ENCODE assay signal across 11 mouse cellular contexts in genomic region chr1:58742571-58743021, GRCm38 (mm10). TPM values are rescaled to one million over a fixed set of nuclear protein-coding genes. Genes with fewer than 3 reads are reported as not detected.
DNase-seq lines count a peak whose midpoint lies in the region; ATAC-seq and TF ChIP-seq lines count a peak whose summit lies in the region.
"Had no signal": no experiment of that assay in that cellular context is flagged by ENCODE, and none has a peak within 500 bp of the region (broad histone marks: within the 10 kb centered on the region; RNA-seq: fewer than 3 reads in every experiment).

No protein-coding gene starts in this region.

- H3K27ac ChIP-seq in midbrain, embryonic 13.5 days, result no peak overlapping the region
- H3K27ac ChIP-seq: hindbrain, embryonic 12.5 days; limb, embryonic 10.5 days; midbrain, embryonic 12.5 days had no signal

- H3K36me3 ChIP-seq in G1E (replicated peaks), result peaks cover 79% of the 10 kb centered on the region
- peaks cover 36% of the 10 kb centered on the region for H3K36me3 ChIP-seq in midbrain, embryonic 13.5 days

- peak overlapping the region; percentile 3; the same call in 1 of the 2 replicates for H3K4me3 ChIP-seq in G1E (ENCODE audit: low read depth, low read length)
- H3K4me3 ChIP-seq in midbrain, embryonic 13.5 days (replicated peaks), result no peak overlapping the region
- H3K4me3 ChIP-seq: hindbrain, embryonic 12.5 days; limb, embryonic 10.5 days; midbrain, embryonic 12.5 days had no signal

- H3K27me3 ChIP-seq in G1E (ENCODE audit: insufficient read depth, low read length), result no peaks in the 10 kb centered on the region
- H3K27me3 ChIP-seq in midbrain, embryonic 13.5 days, result no peaks in the 10 kb centered on the region
- H3K27me3 ChIP-seq: hindbrain, embryonic 12.5 days; midbrain, embryonic 12.5 days had no signal

- WGBS in midbrain, embryonic 13.5 days, result 91% methylated on average over 5 of the region's 5 CpGs

- TF ChIP-seq CTCF in G1E (IDR thresholded peaks at IDR 0.05; ENCODE audit: low read depth, low read length), result no peak

- H3K9me3 ChIP-seq in G1E (replicated peaks), result no peaks in the 10 kb centered on the region
- no peaks in the 10 kb centered on the region for H3K9me3 ChIP-seq in midbrain, embryonic 13.5 days
- H3K9me3 ChIP-seq: hindbrain, embryonic 12.5 days; limb, embryonic 10.5 days; midbrain, embryonic 12.5 days had no signal

- H3K4me1 ChIP-seq in G1E (ENCODE audit: insufficient read depth, low read depth, low read length), result peaks cover 57% of the 10 kb centered on the region
- H3K4me1 ChIP-seq in midbrain, embryonic 13.5 days (replicated peaks), result no peaks in the 10 kb centered on the region
- H3K4me1 ChIP-seq: hindbrain, embryonic 12.5 days; limb, embryonic 10.5 days; midbrain, embryonic 12.5 days had no signal

- peak; percentile 35 for ATAC-seq in G1E (ENCODE audit: extremely low read depth, insufficient number of reproducible peaks, low FRiP score, poor library complexity, severe bottlenecking)
- ATAC-seq in common myeloid progenitor, adult 5-6 weeks (replicated peaks; ENCODE audit: low read depth, poor library complexity, severe bottlenecking), result peak; percentile 30
- ATAC-seq in megakaryocyte, adult 5-6 weeks (ENCODE audit: poor library complexity, severe bottlenecking), result peak; percentile 15; the same call in 1 of the 2 replicates
- ATAC-seq in monocyte, adult 5-6 weeks (replicated peaks; ENCODE audit: insufficient number of reproducible peaks, low FRiP score, low TSS enrichment, poor library complexity, severe bottlenecking), result no peak
- ATAC-seq in midbrain, embryonic 13.5 days, result no peak

- no peak overlapping the region for H3K4me2 ChIP-seq in midbrain, embryonic 13.5 days (replicated peaks)
- H3K4me2 ChIP-seq: hindbrain, embryonic 12.5 days; midbrain, embryonic 12.5 days had no signal

- H3K9ac ChIP-seq in midbrain, embryonic 13.5 days (replicated peaks), result no peak overlapping the region
- H3K9ac ChIP-seq: hindbrain, embryonic 12.5 days; midbrain, embryonic 12.5 days had no signal

- peak; percentile 2 for DNase-seq in kidney, adult 18-20 months
- DNase-seq in kidney, adult 9 months, result no peak
- DNase-seq in G1E (ENCODE audit: low spot score), result no peak

RNA-seq across cellular contexts. Expression of gene Cflar, which starts 31.3 kb away (rescaled TPM):
- total RNA-seq in G1E (2014; fragmentation: Nextera tagmentation) (92.7 and 127 TPM in 2 replicates), G1E (2017) (173 and 179 TPM in 2 replicates)
- polyA plus RNA-seq in G1E (2012), result 5.5 and 8.8 TPM in 2 replicates
- 80.7 and 80.8 TPM in 2 replicates for total RNA-seq in common myeloid progenitor, adult 5-6 weeks (2017)
- total RNA-seq in megakaryocyte, adult 5-6 weeks (2015), result 68.7 and 72.3 TPM in 2 replicates
- 117 and 130 TPM in 2 replicates for total RNA-seq in megakaryocyte, adult 5-6 weeks (2017)
- total RNA-seq in monocyte, adult 5-6 weeks (2017), result 127 to 227 TPM (median 128 TPM) in 3 replicates
- 15.9 and 16.4 TPM in 2 replicates for polyA plus RNA-seq in midbrain, embryonic 13.5 days (2015; fragmentation: Nextera tagmentation; extraction: Ambion mirVana)

RNA-seq across cellular contexts. Expression of gene Als2cr12, which starts 46.8 kb away (rescaled TPM):
- total RNA-seq in G1E (2014; fragmentation: Nextera tagmentation) (not detected in 2 replicates), G1E (2017) (0.17 and 0.22 TPM in 2 replicates)
- not detected in 2 replicates for polyA plus RNA-seq in G1E (2012)
- total RNA-seq in common myeloid progenitor, adult 5-6 weeks (2017), result not detected in 2 replicates
- total RNA-seq in megakaryocyte, adult 5-6 weeks (2015), result 0.14 TPM in 1 of 2 replicates, not detected in the other
- not detected in 2 replicates for total RNA-seq in megakaryocyte, adult 5-6 weeks (2017)
- not detected in 3 replicates for total RNA-seq in monocyte, adult 5-6 weeks (2017)
- polyA plus RNA-seq in midbrain, embryonic 13.5 days (2015; fragmentation: Nextera tagmentation; extraction: Ambion mirVana), result not detected in 2 replicates
- polyA plus RNA-seq: embryonic facial prominence, embryonic 11.5 days; hindbrain, embryonic 12.5 days; limb, embryonic 10.5 days; midbrain, embryonic 12.5 days had no signal

RNA-seq across cellular contexts. Expression of gene Casp8, which starts 52.6 kb away (rescaled TPM):
- total RNA-seq in G1E (2014; fragmentation: Nextera tagmentation) (23.0 and 26.2 TPM in 2 replicates), G1E (2017) (10.5 and 11.6 TPM in 2 replicates)
- polyA plus RNA-seq in G1E (2012), result 0.58 and 0.73 TPM in 2 replicates
- 112 and 118 TPM in 2 replicates for total RNA-seq in common myeloid progenitor, adult 5-6 weeks (2017)
- total RNA-seq in megakaryocyte, adult 5-6 weeks (2015), result 179 and 198 TPM in 2 replicates
- total RNA-seq in megakaryocyte, adult 5-6 weeks (2017), result 144 and 170 TPM in 2 replicates
- 112 to 160 TPM (median 128 TPM) in 3 replicates for total RNA-seq in monocyte, adult 5-6 weeks (2017)
- 5.4 and 6.7 TPM in 2 replicates for polyA plus RNA-seq in midbrain, embryonic 13.5 days (2015; fragmentation: Nextera tagmentation; extraction: Ambion mirVana)

Comparison
In these comparisons a context has a peak if more than half of its experiments do, and no peak if none do; other contexts are left out.
1. ATAC-seq: peak in G1E (single experiment), common myeloid progenitor, adult 5-6 weeks (single experiment) and megakaryocyte, adult 5-6 weeks (single experiment); none in monocyte, adult 5-6 weeks (single experiment) and midbrain, embryonic 13.5 days (single experiment).